Mouse (Mus musculus): ENCODE results near the gene Phf3. TPM values are rescaled to one million over a fixed set of nuclear protein-coding genes. Genes with fewer than 3 reads are reported as not detected.

Gene Phf3
- polyA plus RNA-seq, 1 experiment from 2014 or later: 73.9 TPM

- ChIA-PET POLR2A (no interaction called here), CTCF (interaction anchor here (1.0 to 1.5 kb wide), 2 partner anchors 28 to 55 kb away, joined by 3 to 4 read pairs; no protein-coding TSS in a partner anchor)
- DNase-seq (ENCODE audit: low read depth, low spot score): no peak
- no peak for TF ChIP-seq CTCF (IDR thresholded peaks at IDR 0.05)
- no peak for ATAC-seq
- in situ Hi-C loops (cut with MboI; ENCODE audit: low pct_unique_long_range_greater_than_20kb): loop anchor here (10.0 kb wide), 1 partner anchor 279 kb away; no protein-coding TSS in a partner anchor
- H3K27me3 ChIP-seq: no peaks in the 10 kb centered on the region
These were observed 2.0 kb upstream of the Phf3 start for GRCm38 (mm10) chr1:30875746-30876145.

GRCm38 (mm10) chr1:30874261-30875131, 775 bp upstream of the Phf3 start:
- in situ Hi-C loops (cut with MboI; ENCODE audit: low pct_unique_long_range_greater_than_20kb): loop anchor here (10.0 kb wide), 1 partner anchor 280 kb away; no protein-coding TSS in a partner anchor
- TF ChIP-seq CTCF (IDR thresholded peaks at IDR 0.05): no peak
- ATAC-seq (no peak), DNase-seq (ENCODE audit: low read depth, low spot score) (no peak)
- no peaks in the 10 kb centered on the region for H3K27me3 ChIP-seq
- CTCF ChIA-PET: interaction anchor here (0.6 to 1.5 kb wide), 3 partner anchors 29 to 74 kb away, joined by 3 to 4 read pairs (median 3); no protein-coding TSS in a partner anchor
- POLR2A ChIA-PET: interaction anchor here (0.6 kb wide), 1 partner anchor 1746 kb away, joined by 3 read pairs; no protein-coding TSS in a partner anchor

GRCm38 (mm10) chr1:30872836-30873540, 733 bp downstream of the Phf3 start:
- in situ Hi-C loops (cut with MboI; ENCODE audit: low pct_unique_long_range_greater_than_20kb): loop anchor here (10.0 kb wide), 1 partner anchor 282 kb away; no protein-coding TSS in a partner anchor
- peak; percentile 57 for ATAC-seq
- no peak for DNase-seq (ENCODE audit: low read depth, low spot score)
- POLR2A ChIA-PET: no interaction called here
- CTCF ChIA-PET: interaction anchor here (1.1 kb wide), 1 partner anchor 75 kb away, joined by 4 read pairs; no protein-coding TSS in a partner anchor
- TF ChIP-seq CTCF (IDR thresholded peaks at IDR 0.05): no peak
- H3K27me3 ChIP-seq: no peaks in the 10 kb centered on the region

- no peak for DNase-seq (ENCODE audit: low read depth, low spot score)
- CTCF ChIA-PET: interaction anchor here (0.8 kb wide), 1 partner anchor 16 kb away, joined by 3 read pairs; no protein-coding TSS in a partner anchor
- no peaks in the 10 kb centered on the region for H3K27me3 ChIP-seq
- no peak for ATAC-seq
- no peak for TF ChIP-seq CTCF (IDR thresholded peaks at IDR 0.05)
- POLR2A ChIA-PET: no interaction called here
- in situ Hi-C loops (cut with MboI; ENCODE audit: low pct_unique_long_range_greater_than_20kb): no loop called here
These were observed 5.9 kb downstream of the Phf3 start for GRCm38 (mm10) chr1:30867786-30868185.

- H3K27me3 ChIP-seq: no peaks in the 10 kb centered on the region
- ChIA-PET POLR2A (no interaction called here), CTCF (interaction anchor here (1.0 to 1.8 kb wide), 3 partner anchors 11 to 44 kb away, joined by 3 to 6 read pairs (median 4); no protein-coding TSS in a partner anchor)
- in situ Hi-C loops (cut with MboI; ENCODE audit: low pct_unique_long_range_greater_than_20kb): no loop called here
- ATAC-seq (no peak), DNase-seq (ENCODE audit: low read depth, low spot score) (no peak)
- no peak for TF ChIP-seq CTCF (IDR thresholded peaks at IDR 0.05)
These were observed 21.2 kb downstream of the Phf3 start for GRCm38 (mm10) chr1:30852518-30852917.

GRCm38 (mm10) chr1:30851920-30852319, 21.8 kb downstream of the Phf3 start:
- TF ChIP-seq CTCF (IDR thresholded peaks at IDR 0.05): no peak
- no peak for DNase-seq (ENCODE audit: low read depth, low spot score)
- ChIA-PET CTCF (interaction anchor here (1.0 to 1.8 kb wide), 4 partner anchors 12 to 44 kb away, joined by 3 to 6 read pairs (median 4); no protein-coding TSS in a partner anchor), POLR2A (no interaction called here)
- no peak for ATAC-seq
- in situ Hi-C loops (cut with MboI; ENCODE audit: low pct_unique_long_range_greater_than_20kb): no loop called here
- no peaks in the 10 kb centered on the region for H3K27me3 ChIP-seq

- ChIA-PET POLR2A (no interaction called here), CTCF (interaction anchor here (0.9 to 1.8 kb wide), 5 partner anchors 15 to 43 kb away, joined by 3 to 4 read pairs (median 3); no protein-coding TSS in a partner anchor)
- DNase-seq (ENCODE audit: low read depth, low spot score): no peak
- in situ Hi-C loops (cut with MboI; ENCODE audit: low pct_unique_long_range_greater_than_20kb): no loop called here
- H3K27me3 ChIP-seq: no peaks in the 10 kb centered on the region
- ATAC-seq: no peak
- no peak for TF ChIP-seq CTCF (IDR thresholded peaks at IDR 0.05)
These were observed 22.8 kb downstream of the Phf3 start for GRCm38 (mm10) chr1:30850906-30851305.

GRCm38 (mm10) chr1:30849955-30850354, 23.8 kb downstream of the Phf3 start:
- in situ Hi-C loops (cut with MboI; ENCODE audit: low pct_unique_long_range_greater_than_20kb): no loop called here
- no peak for ATAC-seq
- POLR2A ChIA-PET: no interaction called here
- CTCF ChIA-PET: interaction anchor here (0.9 to 1.3 kb wide), 2 partner anchors 17 to 36 kb away, joined by 3 read pairs; no protein-coding TSS in a partner anchor
- no peaks in the 10 kb centered on the region for H3K27me3 ChIP-seq
- no peak for DNase-seq (ENCODE audit: low read depth, low spot score)
- no peak for TF ChIP-seq CTCF (IDR thresholded peaks at IDR 0.05)

GRCm38 (mm10) chr1:30847706-30848105, 26.0 kb downstream of the Phf3 start:
- DNase-seq (ENCODE audit: low read depth, low spot score) (no peak), ATAC-seq (no peak)
- no peak for TF ChIP-seq CTCF (IDR thresholded peaks at IDR 0.05)
- no peaks in the 10 kb centered on the region for H3K27me3 ChIP-seq
- in situ Hi-C loops (cut with MboI; ENCODE audit: low pct_unique_long_range_greater_than_20kb): no loop called here
- CTCF ChIA-PET: interaction anchor here (0.6 kb wide), 1 partner anchor 56 kb away, joined by 3 read pairs; no protein-coding TSS in a partner anchor
- POLR2A ChIA-PET: no interaction called here

GRCm38 (mm10) chr1:30839662-30840061, 34.1 kb downstream of the Phf3 start:
- POLR2A ChIA-PET: no interaction called here
- ATAC-seq (no peak), DNase-seq (ENCODE audit: low read depth, low spot score) (no peak)
- no peaks in the 10 kb centered on the region for H3K27me3 ChIP-seq
- no peak for TF ChIP-seq CTCF (IDR thresholded peaks at IDR 0.05)
- CTCF ChIA-PET: no interaction called here
- in situ Hi-C loops (cut with MboI; ENCODE audit: low pct_unique_long_range_greater_than_20kb): no loop called here

All from Patski (cell line).